Mouse (Mus musculus) G1E (cell line): ENCODE data around the gene Olfr156.

Source experiments
- CTCF ChIP-seq: IDR thresholded peaks from 2 replicates; pipeline ENCODE4 v1.5.1; 2012; ENCODE audit warnings: low read depth, low read length, inconsistent platforms, mixed read lengths
- GATA2 ChIP-seq: IDR thresholded peaks from 2 replicates; pipeline ENCODE4 v1.6.1; 2012; ENCODE audit warnings: low read depth, low read length, inconsistent platforms, borderline replicate concordance

GRCm38 (mm10) chr4:43860744-43861519, 37.2 kb upstream of the Olfr156 start:
- TF ChIP-seq CTCF (peak; percentile 53), GATA2 (no peak)
